Mouse (Mus musculus): ENCODE measurements at regions not wholly inside any gene's neighbourhood (a gene's known extent, or its start where the extent isn't known, plus 50 kb on each side); places are given as distances from the start of the nearest gene placed in this dataset.

- no peak overlapping the region for H3K4me2 ChIP-seq (ENCODE audit: low read length)
- DNase-seq (ENCODE audit: low spot score) (no peak), ATAC-seq (no peak)
- H3K9me3 ChIP-seq (replicated peaks; ENCODE audit: control insufficient read depth, low read length) = no peaks in the 10 kb centered on the region
- no peaks in the 10 kb centered on the region for H3K27me3 ChIP-seq (replicated peaks; ENCODE audit: control insufficient read depth, insufficient read depth, low read length)
- WGBS = 55% methylated on average over 1 of the region's 1 CpGs
- H3K36me3 ChIP-seq (ENCODE audit: control insufficient read depth, insufficient read depth, low read length) = no peaks in the 10 kb centered on the region
- no peak overlapping the region for H3K27ac ChIP-seq (ENCODE audit: low read depth, low read length)
- no peak overlapping the region for H3K4me3 ChIP-seq (ENCODE audit: low read depth, low read length)
- H3K4me1 ChIP-seq (ENCODE audit: control insufficient read depth, insufficient read depth, low read length) = peaks cover 27% of the 10 kb centered on the region
- no peak overlapping the region for H3K9ac ChIP-seq (ENCODE audit: low read length)
These were observed 242.1 kb upstream of the Xylt1 start for GRCm38 (mm10) chr7:117138681-117139080.

GRCm38 (mm10) chr7:117139245-117139970 lies 241.4 kb upstream of the Xylt1 start:
- Histone ChIP-seq H3K27me3 (replicated peaks; ENCODE audit: control insufficient read depth, insufficient read depth, low read length) (no peaks in the 10 kb centered on the region), H3K4me3 (ENCODE audit: low read depth, low read length) (no peak overlapping the region), H3K4me2 (ENCODE audit: low read length) (peak overlapping the region; percentile 18; the same call in 1 of the 2 replicates), H3K9ac (ENCODE audit: low read length) (no peak overlapping the region), H3K36me3 (ENCODE audit: control insufficient read depth, insufficient read depth, low read length) (no peaks in the 10 kb centered on the region), H3K4me1 (ENCODE audit: control insufficient read depth, insufficient read depth, low read length) (peaks cover 27% of the 10 kb centered on the region), H3K9me3 (replicated peaks; ENCODE audit: control insufficient read depth, low read length) (no peaks in the 10 kb centered on the region), H3K27ac (ENCODE audit: low read depth, low read length) (peak overlapping the region; percentile 75)
- ATAC-seq (peak; percentile 95), DNase-seq (ENCODE audit: low spot score) (peak; percentile 95)
- 3% methylated on average over 5 of the region's 5 CpGs for WGBS

GRCm38 (mm10) chr7:117139971-117140247 lies 240.9 kb upstream of the Xylt1 start:
- Histone ChIP-seq H3K4me2 (ENCODE audit: low read length) (peak overlapping the region; percentile 18; the same call in 1 of the 2 replicates), H3K27me3 (replicated peaks; ENCODE audit: control insufficient read depth, insufficient read depth, low read length) (no peaks in the 10 kb centered on the region), H3K4me1 (ENCODE audit: control insufficient read depth, insufficient read depth, low read length) (peaks cover 27% of the 10 kb centered on the region), H3K9me3 (replicated peaks; ENCODE audit: control insufficient read depth, low read length) (no peaks in the 10 kb centered on the region), H3K27ac (ENCODE audit: low read depth, low read length) (peak overlapping the region; percentile 39; the same call in 1 of the 2 replicates), H3K9ac (ENCODE audit: low read length) (no peak overlapping the region), H3K36me3 (ENCODE audit: control insufficient read depth, insufficient read depth, low read length) (no peaks in the 10 kb centered on the region), H3K4me3 (ENCODE audit: low read depth, low read length) (no peak overlapping the region)
- peak; percentile 21 for ATAC-seq
- DNase-seq (ENCODE audit: low spot score) = no peak
- WGBS = 11% methylated on average over 1 of the region's 1 CpGs

GRCm38 (mm10) chr7:117146809-117147208 lies 234.0 kb upstream of the Xylt1 start:
- no peak overlapping the region for H3K4me3 ChIP-seq (ENCODE audit: low read depth, low read length)
- no peaks in the 10 kb centered on the region for H3K9me3 ChIP-seq (replicated peaks; ENCODE audit: control insufficient read depth, low read length)
- ATAC-seq = no peak
- no peak overlapping the region; the same call in 1 of the 2 replicates for H3K27ac ChIP-seq (ENCODE audit: low read depth, low read length)
- H3K36me3 ChIP-seq (ENCODE audit: control insufficient read depth, insufficient read depth, low read length) = no peaks in the 10 kb centered on the region
- no peak overlapping the region for H3K9ac ChIP-seq (ENCODE audit: low read length)
- WGBS = 71% methylated on average over 7 of the region's 7 CpGs
- H3K27me3 ChIP-seq (replicated peaks; ENCODE audit: control insufficient read depth, insufficient read depth, low read length) = no peaks in the 10 kb centered on the region
- DNase-seq (ENCODE audit: low spot score) = peak; percentile 36
- H3K4me2 ChIP-seq (ENCODE audit: low read length) = no peak overlapping the region
- no peaks in the 10 kb centered on the region for H3K4me1 ChIP-seq (ENCODE audit: control insufficient read depth, insufficient read depth, low read length)

GRCm38 (mm10) chr7:117150355-117150754 lies 230.4 kb upstream of the Xylt1 start:
- DNase-seq (ENCODE audit: low spot score) (peak; percentile 29), ATAC-seq (peak; percentile 44; the same call in 1 of the 2 replicates)
- Histone ChIP-seq H3K27me3 (replicated peaks; ENCODE audit: control insufficient read depth, insufficient read depth, low read length) (no peaks in the 10 kb centered on the region), H3K9ac (ENCODE audit: low read length) (no peak overlapping the region), H3K36me3 (ENCODE audit: control insufficient read depth, insufficient read depth, low read length) (no peaks in the 10 kb centered on the region), H3K4me1 (ENCODE audit: control insufficient read depth, insufficient read depth, low read length) (no peaks in the 10 kb centered on the region), H3K4me2 (ENCODE audit: low read length) (no peak overlapping the region), H3K9me3 (replicated peaks; ENCODE audit: control insufficient read depth, low read length) (no peaks in the 10 kb centered on the region), H3K4me3 (ENCODE audit: low read depth, low read length) (no peak overlapping the region), H3K27ac (ENCODE audit: low read depth, low read length) (no peak overlapping the region)
- WGBS = 23% methylated on average over 8 of the region's 8 CpGs

GRCm38 (mm10) chr7:117153826-117154550 lies 226.8 kb upstream of the Xylt1 start:
- H3K27me3 ChIP-seq (replicated peaks; ENCODE audit: control insufficient read depth, insufficient read depth, low read length) = no peaks in the 10 kb centered on the region
- no peak overlapping the region for H3K9ac ChIP-seq (ENCODE audit: low read length)
- no peak for DNase-seq (ENCODE audit: low spot score)
- no peak overlapping the region for H3K4me3 ChIP-seq (ENCODE audit: low read depth, low read length)
- H3K4me2 ChIP-seq (ENCODE audit: low read length) = no peak overlapping the region
- no peaks in the 10 kb centered on the region for H3K36me3 ChIP-seq (ENCODE audit: control insufficient read depth, insufficient read depth, low read length)
- H3K4me1 ChIP-seq (ENCODE audit: control insufficient read depth, insufficient read depth, low read length) = no peaks in the 10 kb centered on the region
- H3K9me3 ChIP-seq (replicated peaks; ENCODE audit: control insufficient read depth, low read length) = no peaks in the 10 kb centered on the region
- WGBS = 84% methylated on average over 5 of the region's 5 CpGs
- ATAC-seq = no peak
- H3K27ac ChIP-seq (ENCODE audit: low read depth, low read length) = no peak overlapping the region

GRCm38 (mm10) chr7:117161193-117161908 lies 219.4 kb upstream of the Xylt1 start:
- Histone ChIP-seq H3K4me3 (ENCODE audit: low read depth, low read length) (no peak overlapping the region), H3K27ac (ENCODE audit: low read depth, low read length) (no peak overlapping the region), H3K27me3 (replicated peaks; ENCODE audit: control insufficient read depth, insufficient read depth, low read length) (no peaks in the 10 kb centered on the region), H3K9me3 (replicated peaks; ENCODE audit: control insufficient read depth, low read length) (no peaks in the 10 kb centered on the region), H3K4me2 (ENCODE audit: low read length) (no peak overlapping the region), H3K4me1 (ENCODE audit: control insufficient read depth, insufficient read depth, low read length) (no peaks in the 10 kb centered on the region), H3K36me3 (ENCODE audit: control insufficient read depth, insufficient read depth, low read length) (no peaks in the 10 kb centered on the region), H3K9ac (ENCODE audit: low read length) (no peak overlapping the region)
- 41% methylated on average over 3 of the region's 3 CpGs for WGBS
- DNase-seq (ENCODE audit: low spot score) = peak; percentile 42
- 0 out of 2 replicates have a peak, but pooled peaks have one; percentile 40 for ATAC-seq

GRCm38 (mm10) chr7:117174811-117175422 lies 205.9 kb upstream of the Xylt1 start:
- Histone ChIP-seq H3K4me3 (ENCODE audit: low read depth, low read length) (no peak overlapping the region), H3K27ac (ENCODE audit: low read depth, low read length) (no peak overlapping the region), H3K36me3 (ENCODE audit: control insufficient read depth, insufficient read depth, low read length) (no peaks in the 10 kb centered on the region), H3K4me2 (ENCODE audit: low read length) (no peak overlapping the region), H3K4me1 (ENCODE audit: control insufficient read depth, insufficient read depth, low read length) (no peaks in the 10 kb centered on the region), H3K9me3 (replicated peaks; ENCODE audit: control insufficient read depth, low read length) (no peaks in the 10 kb centered on the region), H3K27me3 (replicated peaks; ENCODE audit: control insufficient read depth, insufficient read depth, low read length) (no peaks in the 10 kb centered on the region), H3K9ac (ENCODE audit: low read length) (no peak overlapping the region)
- WGBS = 91% methylated on average over 8 of the region's 8 CpGs
- DNase-seq (ENCODE audit: low spot score) (no peak), ATAC-seq (no peak)
